Mouse (Mus musculus): Measurements from ENCODE around the gene Stxbp6. TPM values are rescaled to one million over a fixed set of nuclear protein-coding genes. Genes with fewer than 3 reads are reported as not detected.

Gene Stxbp6
- total and polyA plus RNA-seq, 2 experiments from 2014 or later, result 28.9 to 31.8 TPM

- H3K4me1 ChIP-seq (ENCODE audit: insufficient read depth, low read length), result no peaks in the 10 kb centered on the region
- no peak overlapping the region for H3K9ac ChIP-seq (replicated peaks; ENCODE audit: low read length, poor library complexity, severe bottlenecking)
- H3K36me3 ChIP-seq (ENCODE audit: insufficient read depth, low read length), result no peaks in the 10 kb centered on the region
- DNase-seq (ENCODE audit: low spot score), result no peak
- 94% methylated on average over 3 of the region's 3 CpGs for WGBS
- no peaks in the 10 kb centered on the region for H3K9me3 ChIP-seq (ENCODE audit: low read length)
- no peaks in the 10 kb centered on the region for H3K27me3 ChIP-seq (ENCODE audit: insufficient read depth, low read length)
- H3K4me2 ChIP-seq (ENCODE audit: low read depth, low read length, poor library complexity, severe bottlenecking), result no peak overlapping the region
- H3K4me3 ChIP-seq (ENCODE audit: low read depth, low read length), result no peak overlapping the region
- TF ChIP-seq CTCF (IDR thresholded peaks at IDR 0.05), result no peak
- H3K27ac ChIP-seq (ENCODE audit: low read depth, low read length), result no peak overlapping the region
- ATAC-seq (ENCODE audit: low FRiP score), result no peak
These were observed 117.0 kb downstream of the Stxbp6 start for GRCm38 (mm10) chr12:44957474-44957873.

- TF ChIP-seq CTCF (IDR thresholded peaks at IDR 0.05), result no peak
- H3K4me2 ChIP-seq (ENCODE audit: low read depth, low read length, poor library complexity, severe bottlenecking), result no peak overlapping the region
- no peaks in the 10 kb centered on the region for H3K27me3 ChIP-seq (ENCODE audit: insufficient read depth, low read length)
- H3K36me3 ChIP-seq (ENCODE audit: insufficient read depth, low read length), result no peaks in the 10 kb centered on the region
- DNase-seq (ENCODE audit: low spot score) (no peak), ATAC-seq (ENCODE audit: low FRiP score) (no peak)
- no peaks in the 10 kb centered on the region for H3K9me3 ChIP-seq (ENCODE audit: low read length)
- no peak overlapping the region for H3K27ac ChIP-seq (ENCODE audit: low read depth, low read length)
- H3K4me3 ChIP-seq (ENCODE audit: low read depth, low read length), result no peak overlapping the region
- no peaks in the 10 kb centered on the region for H3K4me1 ChIP-seq (ENCODE audit: insufficient read depth, low read length)
- 88% methylated on average over 2 of the region's 2 CpGs for WGBS
- H3K9ac ChIP-seq (replicated peaks; ENCODE audit: low read length, poor library complexity, severe bottlenecking), result no peak overlapping the region
These were observed 121.4 kb downstream of the Stxbp6 start for GRCm38 (mm10) chr12:44953121-44953520.

- 95% methylated on average over 3 of the region's 3 CpGs for WGBS
- ATAC-seq (ENCODE audit: low FRiP score) (no peak), DNase-seq (ENCODE audit: low spot score) (no peak)
- Histone ChIP-seq H3K27me3 (ENCODE audit: insufficient read depth, low read length) (no peaks in the 10 kb centered on the region), H3K9me3 (ENCODE audit: low read length) (no peaks in the 10 kb centered on the region), H3K4me3 (ENCODE audit: low read depth, low read length) (no peak overlapping the region), H3K9ac (replicated peaks; ENCODE audit: low read length, poor library complexity, severe bottlenecking) (no peak overlapping the region), H3K27ac (ENCODE audit: low read depth, low read length) (no peak overlapping the region), H3K4me2 (ENCODE audit: low read depth, low read length, poor library complexity, severe bottlenecking) (no peak overlapping the region), H3K36me3 (ENCODE audit: insufficient read depth, low read length) (no peaks in the 10 kb centered on the region), H3K4me1 (ENCODE audit: insufficient read depth, low read length) (no peaks in the 10 kb centered on the region)
- no peak for TF ChIP-seq CTCF (IDR thresholded peaks at IDR 0.05)
These were observed 122.4 kb downstream of the Stxbp6 start for GRCm38 (mm10) chr12:44952072-44952471.

- no peaks in the 10 kb centered on the region for H3K27me3 ChIP-seq (ENCODE audit: insufficient read depth, low read length)
- TF ChIP-seq CTCF (IDR thresholded peaks at IDR 0.05), result no peak
- H3K36me3 ChIP-seq (ENCODE audit: insufficient read depth, low read length), result no peaks in the 10 kb centered on the region
- no peaks in the 10 kb centered on the region for H3K9me3 ChIP-seq (ENCODE audit: low read length)
- ATAC-seq (ENCODE audit: low FRiP score) (no peak), DNase-seq (ENCODE audit: low spot score) (no peak)
- 78% methylated on average over 2 of the region's 2 CpGs for WGBS
- no peak overlapping the region for H3K4me2 ChIP-seq (ENCODE audit: low read depth, low read length, poor library complexity, severe bottlenecking)
- no peak overlapping the region for H3K4me3 ChIP-seq (ENCODE audit: low read depth, low read length)
- no peak overlapping the region for H3K27ac ChIP-seq (ENCODE audit: low read depth, low read length)
- no peak overlapping the region for H3K9ac ChIP-seq (replicated peaks; ENCODE audit: low read length, poor library complexity, severe bottlenecking)
- no peaks in the 10 kb centered on the region for H3K4me1 ChIP-seq (ENCODE audit: insufficient read depth, low read length)
These were observed 124.0 kb downstream of the Stxbp6 start for GRCm38 (mm10) chr12:44950559-44950958.

- H3K9me3 ChIP-seq (ENCODE audit: low read length), result no peaks in the 10 kb centered on the region
These were observed 126.7 kb downstream of the Stxbp6 start for GRCm38 (mm10) chr12:44947823-44948222.

GRCm38 (mm10) chr12:44940325-44940724 lies 134.2 kb downstream of the Stxbp6 start:
- Histone ChIP-seq H3K36me3 (ENCODE audit: insufficient read depth, low read length) (no peaks in the 10 kb centered on the region), H3K9me3 (ENCODE audit: low read length) (no peaks in the 10 kb centered on the region), H3K9ac (replicated peaks; ENCODE audit: low read length, poor library complexity, severe bottlenecking) (no peak overlapping the region), H3K4me2 (ENCODE audit: low read depth, low read length, poor library complexity, severe bottlenecking) (no peak overlapping the region), H3K27ac (ENCODE audit: low read depth, low read length) (no peak overlapping the region), H3K4me3 (ENCODE audit: low read depth, low read length) (no peak overlapping the region), H3K27me3 (ENCODE audit: insufficient read depth, low read length) (no peaks in the 10 kb centered on the region), H3K4me1 (ENCODE audit: insufficient read depth, low read length) (no peaks in the 10 kb centered on the region)
- 87% methylated on average over 4 of the region's 4 CpGs for WGBS
- DNase-seq (ENCODE audit: low spot score), result no peak
- TF ChIP-seq CTCF (IDR thresholded peaks at IDR 0.05), result no peak
- ATAC-seq (ENCODE audit: low FRiP score), result no peak

More at GRCm38 (mm10) chr12:44947823-44948222, 126.7 kb downstream of the Stxbp6 start:
- no peak overlapping the region for H3K9ac ChIP-seq (replicated peaks; ENCODE audit: low read length, poor library complexity, severe bottlenecking)
- DNase-seq (ENCODE audit: low spot score), result no peak
- H3K27me3 ChIP-seq (ENCODE audit: insufficient read depth, low read length), result no peaks in the 10 kb centered on the region
- H3K4me3 ChIP-seq (ENCODE audit: low read depth, low read length), result no peak overlapping the region
- WGBS, result 90% methylated on average over 5 of the region's 5 CpGs
- no peak overlapping the region for H3K27ac ChIP-seq (ENCODE audit: low read depth, low read length)
- H3K36me3 ChIP-seq (ENCODE audit: insufficient read depth, low read length), result no peaks in the 10 kb centered on the region
- no peak overlapping the region for H3K4me2 ChIP-seq (ENCODE audit: low read depth, low read length, poor library complexity, severe bottlenecking)
- H3K4me1 ChIP-seq (ENCODE audit: insufficient read depth, low read length), result no peaks in the 10 kb centered on the region
- no peak for ATAC-seq (ENCODE audit: low FRiP score)
- TF ChIP-seq CTCF (IDR thresholded peaks at IDR 0.05), result no peak

Data from midbrain, postnatal 0 days (tissue).